Mouse (Mus musculus) hindbrain, embryonic 15.5 days (tissue): ENCODE measurements around the gene Fgfbp3. TPM values are rescaled to one million over a fixed set of nuclear protein-coding genes. Genes with fewer than 3 reads are reported as not detected.
"Not testable (repeated sequence)": the region's sequence is repeated elsewhere in the genome, so short reads cannot be mapped to it uniquely, and the experiment has no call there.

Experiments used
- ATAC-seq: fragments of 200-750 bp; cut with Nextera tagmentation; 2 replicates; pipeline ENCODE4 v1.8.0; 2017; ENCODE audit warnings: low read depth, moderate number of reproducible peaks, moderate TSS enrichment; ENCODE audit not compliant: low FRiP score
- H3K27ac ChIP-seq: fragments of 300-500 bp; sonication (generic); replicated peaks from 2 replicates; pipeline ENCODE4 v1.5.1; 2015; ENCODE audit warnings: mild to moderate bottlenecking, inconsistent platforms
- H3K27me3 ChIP-seq: fragments of 300-500 bp; sonication (generic); 2 replicates; pipeline ENCODE4 v1.6.1; 2015; ENCODE audit warnings: control low read depth, inconsistent platforms
- H3K36me3 ChIP-seq: fragments of 300-500 bp; sonication (generic); 2 replicates; pipeline ENCODE4 v1.6.1; 2015; ENCODE audit warnings: control low read depth, inconsistent platforms
- H3K4me1 ChIP-seq: fragments of 300-500 bp; sonication (generic); replicated peaks from 2 replicates; pipeline ENCODE4 v1.6.1; 2015; ENCODE audit warnings: control low read depth, inconsistent platforms
- H3K4me2 ChIP-seq: fragments of 300-500 bp; sonication (generic); 2 replicates; pipeline ENCODE4 v1.6.1; 2015; ENCODE audit warnings: moderate library complexity, mild to moderate bottlenecking, inconsistent platforms
- H3K4me3 ChIP-seq: fragments of 300-500 bp; sonication (generic); 2 replicates; pipeline ENCODE4 v1.5.1; 2015; ENCODE audit warnings: mild to moderate bottlenecking, inconsistent platforms
- H3K9ac ChIP-seq: fragments of 300-500 bp; sonication (generic); 2 replicates; pipeline ENCODE4 v1.6.1; 2015; ENCODE audit warnings: inconsistent platforms
- H3K9me3 ChIP-seq: fragments of 300-500 bp; sonication (generic); 2 replicates; pipeline ENCODE4 v1.6.1; 2016; ENCODE audit warnings: control low read depth, inconsistent platforms
- WGBS: fragments of 180-500 bp; shearing (Covaris S2); methylation state at CpG from one replicate; pipeline ENCODE4 v1.1.7; 2015; 5-methylcytosine and 5-hydroxymethylcytosine counted together
- polyA plus RNA-seq: library from polyadenylated mRNA; unstranded; fragments of >200 nt; fragmentation: Nextera tagmentation; extraction: Ambion mirVana; gene quantifications from 2 replicates; pipeline ENCODE4 v1.2.1, GENCODE M21; 2015

The Fgfbp3 gene
- polyA plus RNA-seq: 57.8 and 62.4 TPM in 2 replicates

DNA sequence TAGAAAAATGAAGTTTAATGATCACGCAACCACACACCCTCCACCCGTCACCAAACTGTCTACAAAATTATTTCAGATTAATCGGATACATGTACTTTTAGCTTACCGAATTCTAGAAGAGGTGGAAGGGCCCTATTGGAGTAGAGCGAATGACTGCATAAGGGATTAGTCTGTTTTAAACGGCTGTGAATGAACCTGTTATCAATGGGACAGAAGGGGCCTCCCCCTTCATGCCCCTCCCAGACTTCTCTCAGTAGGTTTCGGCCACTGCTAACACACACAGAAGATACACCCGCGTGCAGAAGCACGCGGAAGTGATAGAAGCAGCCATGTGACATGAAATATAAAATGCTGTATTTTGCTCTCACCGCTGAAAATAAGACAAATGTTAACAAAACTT is at the start of gene Fgfbp3:
Fgfbp3 (minus strand) TSS at position 150 of the 400 bp plus-strand sequence.
- peaks cover 14% of the 10 kb centered on the region for H3K4me1 ChIP-seq
- H3K9ac ChIP-seq: peak within 1 kb of the TSS; percentile 84
- peak within 1 kb of the TSS; percentile 73 for H3K4me3 ChIP-seq
- no peaks in the 10 kb centered on the region for H3K9me3 ChIP-seq
- ATAC-seq: 0 out of 2 replicates have a peak, but pooled peaks have one; percentile 21
- no peaks in the 10 kb centered on the region for H3K36me3 ChIP-seq
- 5% methylated on average over 12 of the region's 12 CpGs for WGBS
- peak within 1 kb of the TSS; percentile 92 for H3K27ac ChIP-seq
- no peaks in the 10 kb centered on the region for H3K27me3 ChIP-seq
- H3K4me2 ChIP-seq: peak within 1 kb of the TSS; percentile 72

DNA sequence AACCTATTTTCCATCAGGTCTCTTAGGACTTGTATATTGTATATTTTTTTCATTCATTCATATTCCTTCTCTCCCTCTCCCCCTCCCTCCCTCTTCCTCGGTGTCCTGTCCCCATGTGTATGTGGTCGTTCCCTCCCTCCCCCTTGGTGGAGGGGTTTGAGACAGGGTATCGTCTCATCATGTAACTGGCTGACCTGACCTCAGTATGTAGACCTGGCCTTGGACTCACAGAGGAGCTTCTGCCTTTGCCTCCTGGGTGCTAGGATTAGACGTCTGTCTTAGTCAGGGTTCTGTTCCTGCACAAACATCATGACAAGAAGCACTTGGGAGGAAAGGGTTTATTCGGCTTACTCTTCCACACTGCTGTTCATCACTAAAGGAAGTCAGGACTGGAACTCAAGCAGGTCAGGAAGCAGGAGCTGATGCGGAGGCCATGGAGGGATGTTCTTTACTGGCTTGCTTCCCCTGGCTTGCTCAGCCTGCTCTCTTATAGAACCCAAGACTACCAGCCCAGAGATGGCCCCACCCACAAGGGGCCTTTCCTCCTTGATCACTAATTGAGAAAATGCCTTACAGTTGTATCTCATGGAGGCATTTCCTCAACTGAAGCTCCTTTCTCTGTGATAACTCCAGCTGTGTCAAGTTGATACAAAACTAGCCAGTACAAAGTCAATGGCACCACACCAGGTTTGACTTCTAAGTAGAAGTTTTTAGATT is 43.3 kb upstream of the Fgfbp3 start:
- ATAC-seq, H3K4me3 ChIP-seq, H3K27me3 ChIP-seq, H3K9me3 ChIP-seq, H3K4me1 ChIP-seq, H3K27ac ChIP-seq, H3K9ac ChIP-seq, H3K4me2 ChIP-seq: not testable (repeated sequence)
- WGBS: 80% methylated on average over 6 of the region's 6 CpGs
- H3K36me3 ChIP-seq: peaks cover 50% of the 10 kb centered on the region

DNA sequence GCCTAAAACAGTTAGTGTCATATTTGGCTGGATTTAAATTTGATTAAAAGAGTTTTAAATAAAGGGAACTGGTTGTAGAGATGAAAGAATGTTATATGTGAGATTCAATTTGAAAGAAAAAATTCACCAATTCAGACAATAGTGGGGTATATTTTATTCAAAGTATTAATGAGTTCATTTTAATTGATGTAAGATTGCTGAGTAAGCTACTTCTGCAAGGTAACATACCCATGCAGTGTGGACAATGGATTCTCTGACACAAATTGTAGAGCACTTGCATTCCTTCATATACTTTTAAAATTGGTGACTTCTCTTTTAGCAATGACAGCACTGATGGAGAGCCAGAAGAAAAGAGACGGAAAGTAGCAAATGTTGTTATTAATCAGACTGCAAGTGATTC is 41.9 kb upstream of the Fgfbp3 start:
- H3K9ac ChIP-seq: no peak overlapping the region
- H3K4me2 ChIP-seq: no peak overlapping the region
- no peak overlapping the region for H3K27ac ChIP-seq
- no peaks in the 10 kb centered on the region for H3K4me1 ChIP-seq
- peaks cover 46% of the 10 kb centered on the region for H3K36me3 ChIP-seq
- no peak for ATAC-seq
- no peaks in the 10 kb centered on the region for H3K9me3 ChIP-seq
- 96% methylated on average over 1 of the region's 1 CpGs for WGBS
- H3K4me3 ChIP-seq: no peak overlapping the region
- no peaks in the 10 kb centered on the region for H3K27me3 ChIP-seq

DNA sequence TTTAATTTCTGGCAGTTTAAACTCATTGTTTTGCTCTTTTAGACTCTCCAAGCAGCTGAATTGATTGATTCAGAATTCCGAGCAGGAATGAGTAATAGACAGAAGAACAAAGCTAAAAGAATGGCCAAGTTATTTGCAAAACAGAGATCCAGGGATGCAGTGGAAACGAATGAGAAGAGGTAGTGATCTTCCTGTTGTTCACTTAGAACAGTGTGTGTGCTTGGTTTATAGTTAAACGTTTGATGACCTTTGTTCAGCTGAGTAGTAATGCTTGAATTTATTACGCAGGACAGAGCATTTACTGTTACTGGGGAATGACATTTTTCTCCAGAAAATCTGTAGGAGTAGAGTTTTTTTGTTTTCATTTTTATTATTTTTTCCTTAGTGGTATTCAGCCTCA is 38.9 kb upstream of the Fgfbp3 start:
- Histone ChIP-seq H3K36me3 (peaks cover 30% of the 10 kb centered on the region), H3K4me1 (no peaks in the 10 kb centered on the region), H3K4me3 (no peak overlapping the region), H3K9me3 (no peaks in the 10 kb centered on the region), H3K27me3 (no peaks in the 10 kb centered on the region), H3K9ac (no peak overlapping the region), H3K4me2 (no peak overlapping the region), H3K27ac (no peak overlapping the region)
- no peak for ATAC-seq
- 81% methylated on average over 4 of the region's 4 CpGs for WGBS

DNA sequence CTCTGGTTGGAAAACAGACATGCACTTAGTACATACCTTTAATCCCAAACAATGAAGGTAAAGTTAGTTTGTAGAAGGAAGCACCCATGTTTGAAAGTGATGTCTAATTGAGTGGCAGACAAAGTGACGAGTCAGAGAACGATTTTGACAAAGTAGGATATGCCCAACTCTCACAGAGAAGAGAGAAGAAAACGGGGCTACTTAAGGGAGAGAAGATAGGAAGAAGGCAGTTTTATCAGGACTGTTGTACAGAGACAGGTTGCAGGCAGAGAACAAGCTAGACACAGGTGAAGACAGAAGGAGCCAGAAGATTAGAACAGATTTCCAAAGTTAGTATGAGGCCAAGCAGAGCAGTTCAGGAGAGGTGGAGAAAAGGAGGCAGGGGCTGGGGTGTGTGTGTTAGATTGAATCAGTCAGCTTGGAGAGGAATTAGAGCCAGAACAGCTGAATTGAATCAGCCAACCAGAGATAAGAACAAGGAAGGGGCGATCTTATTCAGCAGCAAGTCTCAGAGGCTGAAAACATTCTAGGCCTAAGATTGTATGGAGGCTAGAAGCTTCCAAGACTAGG is 34.3 kb upstream of the Fgfbp3 start:
- 75% methylated on average over 4 of the region's 4 CpGs for WGBS
- H3K4me1 ChIP-seq: no peaks in the 10 kb centered on the region
- H3K4me3 ChIP-seq: no peak overlapping the region
- no peaks in the 10 kb centered on the region for H3K9me3 ChIP-seq
- H3K4me2 ChIP-seq: no peak overlapping the region
- no peak overlapping the region for H3K27ac ChIP-seq
- H3K9ac ChIP-seq: no peak overlapping the region
- no peak for ATAC-seq
- H3K27me3 ChIP-seq: no peaks in the 10 kb centered on the region
- H3K36me3 ChIP-seq: peaks cover 10% of the 10 kb centered on the region; the same call in 1 of the 2 replicates

DNA sequence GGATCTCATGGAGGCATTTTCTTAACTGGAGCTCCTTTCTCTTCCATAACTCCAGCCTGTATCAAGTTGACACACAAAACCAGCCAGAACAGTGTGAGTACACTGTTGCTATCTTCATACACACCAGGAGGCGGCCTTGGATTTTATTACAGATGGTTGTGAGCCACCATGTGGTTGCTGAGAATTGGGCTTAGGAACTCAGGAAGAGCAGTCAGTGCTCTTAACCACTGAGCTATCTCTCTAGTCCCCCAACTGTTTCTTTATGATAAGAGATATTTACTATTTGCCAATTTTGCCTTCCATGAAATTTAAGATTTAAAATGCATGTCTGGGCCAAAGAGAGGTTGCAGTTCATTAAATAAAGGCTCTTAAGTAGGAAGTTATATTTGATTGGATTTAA is 20.6 kb upstream of the Fgfbp3 start:
- ATAC-seq: no peak
- H3K4me3 ChIP-seq: no peak overlapping the region
- H3K27ac ChIP-seq: no peak overlapping the region
- no peaks in the 10 kb centered on the region for H3K27me3 ChIP-seq
- no peak overlapping the region for H3K4me2 ChIP-seq
- H3K9ac ChIP-seq: no peak overlapping the region
- H3K9me3 ChIP-seq: no peaks in the 10 kb centered on the region
- H3K36me3 ChIP-seq: no peaks in the 10 kb centered on the region
- no peaks in the 10 kb centered on the region for H3K4me1 ChIP-seq
- WGBS: 97% methylated on average over 1 of the region's 1 CpGs

DNA sequence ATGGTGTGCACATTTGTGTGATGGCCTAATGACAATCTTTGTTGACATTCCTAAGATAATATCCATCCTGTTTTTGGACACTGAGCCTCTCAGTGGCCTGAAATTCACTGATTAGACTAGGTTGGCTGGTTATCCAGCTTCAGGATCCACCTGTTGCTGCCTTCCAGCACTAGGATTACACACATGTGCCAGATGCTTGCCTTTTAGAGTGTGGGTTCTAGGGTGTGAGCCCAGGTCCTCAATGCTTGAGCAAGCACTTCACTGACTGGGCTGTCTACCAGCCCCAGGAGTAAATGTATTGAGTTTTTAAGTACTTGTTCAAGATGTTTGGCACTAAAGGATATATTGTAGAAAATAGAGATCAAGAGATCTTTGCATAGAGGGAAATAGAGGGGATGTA is 18.6 kb upstream of the Fgfbp3 start:
- H3K9ac ChIP-seq: no peak overlapping the region
- H3K36me3 ChIP-seq: no peaks in the 10 kb centered on the region
- no peak overlapping the region for H3K4me3 ChIP-seq
- H3K4me2 ChIP-seq: no peak overlapping the region
- no peaks in the 10 kb centered on the region for H3K9me3 ChIP-seq
- H3K4me1 ChIP-seq: no peaks in the 10 kb centered on the region
- H3K27ac ChIP-seq: no peak overlapping the region
- H3K27me3 ChIP-seq: no peaks in the 10 kb centered on the region
- ATAC-seq: no peak

DNA sequence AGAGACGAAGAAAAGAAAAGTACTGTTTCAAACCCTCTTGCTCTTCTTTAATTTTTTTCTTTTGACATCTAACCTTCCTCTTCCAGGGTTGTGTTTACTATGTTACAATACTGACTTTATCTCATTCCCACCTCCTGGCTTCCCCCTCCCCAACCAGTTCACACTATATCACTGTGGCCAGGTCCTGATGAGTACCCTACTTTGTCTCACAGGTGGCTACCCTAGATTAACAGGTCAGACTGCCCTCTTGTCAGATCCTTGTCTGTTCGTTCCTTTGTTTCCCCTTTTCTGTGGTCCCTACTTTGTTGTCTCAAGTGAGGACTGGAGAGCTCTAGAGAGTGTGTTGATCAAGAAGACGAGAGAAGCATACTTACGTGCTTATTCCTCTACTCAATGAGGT is 16.9 kb upstream of the Fgfbp3 start:
- Histone ChIP-seq H3K4me2 (no peak overlapping the region), H3K27me3 (no peaks in the 10 kb centered on the region), H3K4me1 (no peaks in the 10 kb centered on the region), H3K36me3 (no peaks in the 10 kb centered on the region), H3K9ac (no peak overlapping the region), H3K27ac (no peak overlapping the region), H3K4me3 (no peak overlapping the region), H3K9me3 (no peaks in the 10 kb centered on the region)
- no peak for ATAC-seq
- 95% methylated on average over 4 of the region's 4 CpGs for WGBS

DNA sequence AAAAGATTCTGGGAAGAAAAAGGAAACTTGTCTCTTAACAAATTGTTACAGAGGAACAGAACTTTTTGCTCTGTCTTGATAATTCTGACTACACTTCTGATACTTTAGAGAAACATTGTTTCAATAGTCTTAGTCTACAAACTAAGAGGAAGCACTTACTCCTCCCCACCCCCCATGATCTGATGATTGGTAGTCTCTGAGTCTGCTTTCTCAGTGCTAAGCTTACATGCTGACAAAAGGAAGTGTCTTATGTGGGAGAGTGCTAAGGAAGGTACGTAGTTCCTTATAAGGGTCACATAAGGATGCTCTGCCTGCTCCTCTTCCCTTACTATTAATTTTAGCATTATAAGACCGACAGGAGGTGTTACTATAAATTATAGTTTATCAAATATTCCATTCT is 13.2 kb upstream of the Fgfbp3 start:
- H3K27me3 ChIP-seq: no peaks in the 10 kb centered on the region
- ATAC-seq: no peak
- H3K9ac ChIP-seq: no peak overlapping the region
- 94% methylated on average over 2 of the region's 2 CpGs for WGBS
- H3K4me1 ChIP-seq: peaks cover 10% of the 10 kb centered on the region
- H3K4me3 ChIP-seq: no peak overlapping the region
- H3K27ac ChIP-seq: no peak overlapping the region
- H3K36me3 ChIP-seq: no peaks in the 10 kb centered on the region
- H3K9me3 ChIP-seq: no peaks in the 10 kb centered on the region
- no peak overlapping the region for H3K4me2 ChIP-seq

DNA sequence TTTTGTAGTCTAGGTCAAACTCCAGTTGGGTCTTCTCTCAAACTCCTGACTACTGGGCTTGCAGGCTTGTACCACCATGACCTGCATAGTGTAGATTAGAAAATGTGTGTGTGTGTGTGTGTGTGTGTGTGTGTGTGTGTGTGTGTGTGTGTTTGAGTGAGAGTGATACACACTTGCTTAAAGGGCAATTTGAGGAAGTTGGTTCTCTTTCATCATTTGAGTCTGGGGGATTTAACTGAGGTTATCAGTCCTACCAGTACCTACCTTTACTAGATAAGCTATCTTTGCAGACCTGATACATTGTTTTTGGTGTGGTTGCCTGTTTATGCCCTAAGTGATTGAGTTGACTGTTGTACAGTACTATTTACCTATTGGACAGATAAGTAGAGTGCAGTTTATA is 12.7 kb upstream of the Fgfbp3 start:
- Histone ChIP-seq H3K36me3 (no peaks in the 10 kb centered on the region), H3K27ac (no peak overlapping the region), H3K4me2 (no peak overlapping the region), H3K9me3 (no peaks in the 10 kb centered on the region), H3K4me1 (peaks cover 15% of the 10 kb centered on the region), H3K27me3 (no peaks in the 10 kb centered on the region), H3K9ac (no peak overlapping the region), H3K4me3 (no peak overlapping the region)
- no peak for ATAC-seq

DNA sequence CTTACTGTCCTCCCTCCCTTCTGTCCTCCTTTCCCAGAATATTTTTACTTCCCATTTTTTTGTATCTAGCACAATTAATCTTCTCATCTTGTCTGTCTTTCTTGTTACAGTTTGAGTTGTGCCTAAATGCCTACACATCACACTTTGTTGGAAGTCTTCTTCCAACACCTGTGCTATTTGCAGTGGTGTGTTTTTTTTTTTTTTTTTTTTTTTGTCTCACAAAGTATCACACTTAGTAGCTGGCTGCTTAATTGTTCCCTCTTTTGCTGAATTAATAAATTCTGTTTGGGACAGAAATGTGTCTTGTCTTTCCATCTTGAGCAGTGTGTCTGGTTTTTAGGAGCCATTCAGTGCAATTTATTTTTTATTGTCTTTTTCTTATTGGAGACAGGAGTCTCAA is 10.4 kb upstream of the Fgfbp3 start:
- H3K27ac ChIP-seq: no peak overlapping the region
- no peaks in the 10 kb centered on the region for H3K27me3 ChIP-seq
- ATAC-seq: no peak
- H3K36me3 ChIP-seq: no peaks in the 10 kb centered on the region
- H3K4me3 ChIP-seq: no peak overlapping the region
- no peaks in the 10 kb centered on the region for H3K9me3 ChIP-seq
- no peak overlapping the region for H3K9ac ChIP-seq
- peaks cover 24% of the 10 kb centered on the region for H3K4me1 ChIP-seq
- no peak overlapping the region for H3K4me2 ChIP-seq

DNA sequence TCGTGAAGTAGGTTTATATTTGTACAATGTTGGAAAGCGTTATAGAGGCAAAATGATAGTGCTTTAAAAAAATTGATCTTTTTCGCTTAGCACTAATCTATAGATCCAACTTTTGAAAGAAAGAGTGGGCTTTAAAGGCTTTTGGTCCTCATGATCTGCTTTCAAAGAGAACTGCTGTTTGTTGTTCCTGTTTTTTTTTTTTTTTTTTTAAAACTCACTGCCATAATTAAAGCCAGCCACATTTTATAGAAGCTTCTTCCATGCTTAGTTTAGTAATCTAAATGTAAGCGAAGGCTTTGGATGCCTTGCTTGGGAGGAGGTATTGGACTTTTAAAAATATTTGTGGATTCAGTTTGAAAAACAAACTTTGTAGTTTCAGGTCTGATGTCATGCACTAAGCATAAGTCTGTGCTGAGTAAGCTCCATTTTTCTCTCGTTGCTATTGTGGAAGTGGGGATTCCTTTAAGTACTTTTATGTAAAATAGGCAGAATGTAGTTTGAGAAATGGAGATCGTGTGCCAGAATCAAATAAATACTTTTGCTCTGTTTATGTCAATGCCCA is 8.5 kb upstream of the Fgfbp3 start:
- Histone ChIP-seq H3K4me2 (peak overlapping the region; percentile 67), H3K4me3 (peak overlapping the region; percentile 99; the same call in 1 of the 2 replicates), H3K9me3 (no peaks in the 10 kb centered on the region), H3K27ac (no peak overlapping the region), H3K4me1 (peaks cover 25% of the 10 kb centered on the region), H3K27me3 (no peaks in the 10 kb centered on the region), H3K36me3 (no peaks in the 10 kb centered on the region), H3K9ac (no peak overlapping the region)
- ATAC-seq: no peak
- WGBS: 86% methylated on average over 6 of the region's 6 CpGs
